Mouse (Mus musculus): ENCODE measurements at regions not wholly inside any gene's neighbourhood (a gene's known extent, or its start where the extent isn't known, plus 50 kb on each side); places are given as distances from the start of the nearest gene placed in this dataset.

DNA sequence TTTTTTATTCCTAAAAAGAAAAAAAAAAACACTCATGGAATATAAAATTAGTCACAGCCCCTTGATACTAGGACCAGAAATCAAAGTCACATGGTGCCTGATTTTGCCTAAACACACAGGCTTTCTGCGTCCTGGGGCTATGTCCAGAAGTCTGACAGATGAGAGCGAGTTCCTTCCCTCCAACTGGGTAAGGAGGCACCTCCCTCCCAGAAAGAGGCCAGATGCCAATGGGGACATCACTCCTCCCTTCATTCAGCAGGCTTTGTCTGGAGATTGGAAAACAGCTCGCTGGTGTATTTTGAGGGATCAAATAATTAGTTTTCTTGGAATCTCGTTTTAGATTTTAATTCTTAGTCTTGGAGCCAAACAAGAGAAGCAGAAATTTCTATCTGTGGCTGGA is 130.9 kb downstream of the H2al1j start:
- 55% methylated on average over 4 of the region's 4 CpGs for WGBS (ENCODE audit: insufficient replicate concordance)
- H3K36me3 ChIP-seq (ENCODE audit: control insufficient read depth, insufficient read depth, low read length), result no peaks in the 10 kb centered on the region
- no peaks in the 10 kb centered on the region for H3K4me1 ChIP-seq (ENCODE audit: control insufficient read depth, insufficient read depth, low read length)
- no peaks in the 10 kb centered on the region; the same call in 1 of the 2 replicates for H3K27me3 ChIP-seq (ENCODE audit: control insufficient read depth, insufficient read depth, low read length)
- no peak for ATAC-seq (replicated peaks; ENCODE audit: insufficient number of reproducible peaks, low FRiP score, low TSS enrichment)
- H3K9ac ChIP-seq (ENCODE audit: low read depth, low read length), result no peak overlapping the region
- H3K9me3 ChIP-seq (replicated peaks; ENCODE audit: control insufficient read depth, low read length), result no peaks in the 10 kb centered on the region
- no peak overlapping the region for H3K4me3 ChIP-seq (ENCODE audit: low read depth, low read length)
- H3K4me2 ChIP-seq, result no peak overlapping the region
- H3K27ac ChIP-seq (ENCODE audit: low read depth, low read length), result no peak overlapping the region

GRCm38 (mm10) chrX:11463955-11464511 is 136.4 kb downstream of the H2al1j start:
- H3K27me3 ChIP-seq (ENCODE audit: control insufficient read depth, insufficient read depth, low read length), result no peaks in the 10 kb centered on the region
- no peak overlapping the region for H3K4me3 ChIP-seq (ENCODE audit: low read depth, low read length)
- no peaks in the 10 kb centered on the region for H3K36me3 ChIP-seq (ENCODE audit: control insufficient read depth, insufficient read depth, low read length)
- no peak overlapping the region for H3K9ac ChIP-seq (ENCODE audit: low read depth, low read length)
- 33% methylated on average over 3 of the region's 3 CpGs for WGBS (ENCODE audit: insufficient replicate concordance)
- H3K4me1 ChIP-seq (ENCODE audit: control insufficient read depth, insufficient read depth, low read length), result no peaks in the 10 kb centered on the region; the same call in 1 of the 2 replicates
- H3K9me3 ChIP-seq (replicated peaks; ENCODE audit: control insufficient read depth, low read length), result no peaks in the 10 kb centered on the region
- H3K4me2 ChIP-seq, result no peak overlapping the region
- H3K27ac ChIP-seq (ENCODE audit: low read depth, low read length), result no peak overlapping the region
- no peak for ATAC-seq (replicated peaks; ENCODE audit: insufficient number of reproducible peaks, low FRiP score, low TSS enrichment)

- Histone ChIP-seq H3K36me3 (ENCODE audit: control insufficient read depth, insufficient read depth, low read length) (no peaks in the 10 kb centered on the region), H3K9me3 (replicated peaks; ENCODE audit: control insufficient read depth, low read length) (no peaks in the 10 kb centered on the region), H3K4me1 (ENCODE audit: control insufficient read depth, insufficient read depth, low read length) (no peaks in the 10 kb centered on the region; the same call in 1 of the 2 replicates), H3K27me3 (ENCODE audit: control insufficient read depth, insufficient read depth, low read length) (no peaks in the 10 kb centered on the region), H3K4me2 (no peak overlapping the region), H3K9ac (ENCODE audit: low read depth, low read length) (no peak overlapping the region), H3K27ac (ENCODE audit: low read depth, low read length) (no peak overlapping the region), H3K4me3 (ENCODE audit: low read depth, low read length) (no peak overlapping the region)
- 82% methylated on average over 4 of the region's 4 CpGs for WGBS (ENCODE audit: insufficient replicate concordance)
- no peak for ATAC-seq (replicated peaks; ENCODE audit: insufficient number of reproducible peaks, low FRiP score, low TSS enrichment)
Measured at GRCm38 (mm10) chrX:11466191-11466590, 138.6 kb downstream of the H2al1j start.

DNA sequence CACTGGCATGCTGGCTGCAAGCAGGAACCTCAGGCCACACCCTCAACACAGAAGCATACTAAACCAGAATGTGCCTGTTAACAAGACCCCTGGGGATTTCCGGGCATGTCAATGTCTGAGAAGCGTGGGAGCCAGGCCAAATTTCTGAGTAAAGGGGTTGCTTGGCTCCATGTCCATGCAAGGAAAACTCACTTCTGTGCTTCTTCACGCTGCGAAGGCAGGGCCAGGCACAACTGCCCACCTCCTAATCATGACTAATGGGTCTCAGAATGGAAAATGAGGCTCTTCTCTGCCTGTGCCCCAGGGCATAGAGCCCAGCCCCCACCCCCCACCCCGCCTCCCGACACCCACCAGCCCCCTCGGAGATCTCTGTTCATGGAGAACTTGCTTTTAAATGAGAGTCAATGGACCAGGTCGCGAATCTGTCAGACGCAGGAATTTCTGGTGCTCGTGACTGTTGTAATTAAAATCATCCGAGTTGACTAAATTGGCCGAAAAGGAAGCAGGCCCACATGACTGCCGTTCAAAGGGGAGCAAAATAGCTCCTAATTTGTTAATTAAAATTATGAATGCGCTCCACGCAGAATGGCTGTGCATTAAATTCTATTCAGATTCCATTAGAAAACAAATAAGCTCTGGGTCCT is 152.2 kb downstream of the H2al1j start:
- Histone ChIP-seq H3K9me3 (replicated peaks; ENCODE audit: control insufficient read depth, low read length) (no peaks in the 10 kb centered on the region), H3K36me3 (ENCODE audit: control insufficient read depth, insufficient read depth, low read length) (no peaks in the 10 kb centered on the region), H3K27me3 (ENCODE audit: control insufficient read depth, insufficient read depth, low read length) (peaks cover 7% of the 10 kb centered on the region), H3K4me3 (ENCODE audit: low read depth, low read length) (no peak overlapping the region), H3K27ac (ENCODE audit: low read depth, low read length) (no peak overlapping the region), H3K9ac (ENCODE audit: low read depth, low read length) (no peak overlapping the region), H3K4me1 (ENCODE audit: control insufficient read depth, insufficient read depth, low read length) (no peaks in the 10 kb centered on the region), H3K4me2 (no peak overlapping the region)
- 70% methylated on average over 16 of the region's 16 CpGs for WGBS (ENCODE audit: insufficient replicate concordance)
- no peak for ATAC-seq (replicated peaks; ENCODE audit: insufficient number of reproducible peaks, low FRiP score, low TSS enrichment)

DNA sequence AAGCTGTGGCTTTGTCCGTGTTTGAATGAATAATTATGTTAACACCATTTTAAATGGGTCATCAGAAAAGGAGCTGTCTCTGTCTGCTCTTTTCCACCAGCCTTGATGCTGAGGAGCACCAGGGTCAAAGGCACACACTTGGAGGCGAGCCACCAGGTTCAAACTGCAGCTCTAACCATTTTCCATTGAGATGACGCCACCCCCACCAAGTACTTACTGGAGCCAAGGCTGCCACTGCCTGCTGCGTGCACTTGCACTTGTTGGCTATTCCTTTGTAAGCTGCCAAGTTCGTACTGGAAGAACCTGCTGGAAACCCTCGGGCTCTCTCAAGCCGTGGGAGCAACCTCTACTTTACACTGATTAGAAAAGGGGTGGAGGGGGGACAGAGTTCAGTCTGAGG is 154.5 kb downstream of the H2al1j start:
- no peaks in the 10 kb centered on the region for H3K9me3 ChIP-seq (replicated peaks; ENCODE audit: control insufficient read depth, low read length)
- H3K36me3 ChIP-seq (ENCODE audit: control insufficient read depth, insufficient read depth, low read length), result no peaks in the 10 kb centered on the region
- H3K4me2 ChIP-seq, result no peak overlapping the region
- no peak overlapping the region for H3K4me3 ChIP-seq (ENCODE audit: low read depth, low read length)
- H3K4me1 ChIP-seq (ENCODE audit: control insufficient read depth, insufficient read depth, low read length), result no peaks in the 10 kb centered on the region
- ATAC-seq (replicated peaks; ENCODE audit: insufficient number of reproducible peaks, low FRiP score, low TSS enrichment), result no peak
- peaks cover 7% of the 10 kb centered on the region for H3K27me3 ChIP-seq (ENCODE audit: control insufficient read depth, insufficient read depth, low read length)
- no peak overlapping the region for H3K9ac ChIP-seq (ENCODE audit: low read depth, low read length)
- 69% methylated on average over 7 of the region's 7 CpGs for WGBS (ENCODE audit: insufficient replicate concordance)
- H3K27ac ChIP-seq (ENCODE audit: low read depth, low read length), result no peak overlapping the region

DNA sequence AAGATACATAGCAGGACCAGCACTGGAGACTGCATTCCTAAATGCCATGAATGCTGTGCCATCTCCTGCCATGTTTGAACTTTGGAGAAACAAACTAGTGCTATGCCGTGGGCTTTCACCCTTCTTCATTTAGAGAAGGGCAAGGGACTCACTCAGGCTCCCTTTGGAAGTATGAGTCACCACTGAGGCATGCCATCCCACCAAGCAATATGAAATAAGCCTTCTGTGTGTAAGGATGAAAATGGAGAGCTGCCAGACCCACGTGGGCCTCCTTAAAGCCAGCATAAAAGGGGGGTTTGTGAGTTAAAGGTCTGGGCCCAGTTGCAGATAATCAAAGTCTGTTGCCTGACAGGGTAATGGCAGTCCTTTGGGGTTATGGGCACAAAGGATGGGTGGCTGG is 159.0 kb downstream of the H2al1j start:
- peaks cover 11% of the 10 kb centered on the region for H3K27me3 ChIP-seq (ENCODE audit: control insufficient read depth, insufficient read depth, low read length)
- H3K9me3 ChIP-seq (replicated peaks; ENCODE audit: control insufficient read depth, low read length), result no peaks in the 10 kb centered on the region
- no peaks in the 10 kb centered on the region for H3K36me3 ChIP-seq (ENCODE audit: control insufficient read depth, insufficient read depth, low read length)
- ATAC-seq (replicated peaks; ENCODE audit: insufficient number of reproducible peaks, low FRiP score, low TSS enrichment), result no peak
- WGBS (ENCODE audit: insufficient replicate concordance), result 45% methylated on average over 2 of the region's 2 CpGs
- no peaks in the 10 kb centered on the region for H3K4me1 ChIP-seq (ENCODE audit: control insufficient read depth, insufficient read depth, low read length)
- H3K27ac ChIP-seq (ENCODE audit: low read depth, low read length), result no peak overlapping the region
- no peak overlapping the region for H3K4me3 ChIP-seq (ENCODE audit: low read depth, low read length)
- H3K9ac ChIP-seq (ENCODE audit: low read depth, low read length), result no peak overlapping the region
- no peak overlapping the region for H3K4me2 ChIP-seq

- Histone ChIP-seq H3K9me3 (replicated peaks; ENCODE audit: control insufficient read depth, low read length) (no peaks in the 10 kb centered on the region), H3K36me3 (ENCODE audit: control insufficient read depth, insufficient read depth, low read length) (no peaks in the 10 kb centered on the region), H3K27me3 (ENCODE audit: control insufficient read depth, insufficient read depth, low read length) (peaks cover 8% of the 10 kb centered on the region; the same call in 1 of the 2 replicates), H3K4me3 (ENCODE audit: low read depth, low read length) (no peak overlapping the region), H3K4me2 (no peak overlapping the region), H3K9ac (ENCODE audit: low read depth, low read length) (no peak overlapping the region), H3K4me1 (ENCODE audit: control insufficient read depth, insufficient read depth, low read length) (no peaks in the 10 kb centered on the region), H3K27ac (ENCODE audit: low read depth, low read length) (no peak overlapping the region)
- WGBS (ENCODE audit: insufficient replicate concordance), result 63% methylated on average over 5 of the region's 5 CpGs
- ATAC-seq (replicated peaks; ENCODE audit: insufficient number of reproducible peaks, low FRiP score, low TSS enrichment), result no peak
Measured at GRCm38 (mm10) chrX:11487876-11488275, 160.3 kb downstream of the H2al1j start.

DNA sequence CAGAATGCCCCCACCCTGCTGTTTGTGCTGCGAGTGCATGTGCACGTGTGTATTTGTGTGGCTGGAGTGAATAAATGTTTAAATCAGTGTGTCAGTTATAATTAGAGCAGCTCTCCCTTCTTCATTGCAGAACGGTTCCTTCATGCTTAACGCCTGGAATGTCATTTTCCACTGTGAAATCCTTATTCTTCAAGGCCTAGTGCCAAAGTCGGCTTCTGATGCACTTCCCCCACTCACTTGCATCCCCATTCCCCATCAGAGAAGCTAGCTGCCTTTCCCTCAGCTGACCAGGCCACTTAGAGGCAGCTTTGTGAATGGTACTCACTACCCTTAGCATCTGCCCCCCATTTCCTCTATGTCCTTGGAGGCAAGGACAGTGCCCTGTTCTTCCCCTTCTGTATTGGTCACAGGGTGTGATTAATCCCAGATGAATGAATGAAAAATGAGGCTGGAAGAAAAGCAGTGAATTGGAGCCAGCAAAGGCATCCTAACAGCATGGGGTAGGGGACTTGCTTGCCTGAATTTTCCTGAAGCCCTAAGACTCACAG is 162.6 kb downstream of the H2al1j start:
- ATAC-seq (replicated peaks; ENCODE audit: insufficient number of reproducible peaks, low FRiP score, low TSS enrichment), result no peak
- Histone ChIP-seq H3K4me1 (ENCODE audit: control insufficient read depth, insufficient read depth, low read length) (no peaks in the 10 kb centered on the region), H3K36me3 (ENCODE audit: control insufficient read depth, insufficient read depth, low read length) (no peaks in the 10 kb centered on the region), H3K9me3 (replicated peaks; ENCODE audit: control insufficient read depth, low read length) (no peaks in the 10 kb centered on the region), H3K27ac (ENCODE audit: low read depth, low read length) (no peak overlapping the region), H3K4me3 (ENCODE audit: low read depth, low read length) (no peak overlapping the region), H3K27me3 (ENCODE audit: control insufficient read depth, insufficient read depth, low read length) (peaks cover 6% of the 10 kb centered on the region; the same call in 1 of the 2 replicates), H3K4me2 (no peak overlapping the region), H3K9ac (ENCODE audit: low read depth, low read length) (no peak overlapping the region)
- WGBS (ENCODE audit: insufficient replicate concordance), result 60% methylated on average over 5 of the region's 5 CpGs

GRCm38 (mm10) chrX:11491235-11491634 is 163.6 kb downstream of the H2al1j start:
- Histone ChIP-seq H3K4me3 (ENCODE audit: low read depth, low read length) (no peak overlapping the region), H3K9ac (ENCODE audit: low read depth, low read length) (no peak overlapping the region), H3K27me3 (ENCODE audit: control insufficient read depth, insufficient read depth, low read length) (peaks cover 6% of the 10 kb centered on the region; the same call in 1 of the 2 replicates), H3K4me1 (ENCODE audit: control insufficient read depth, insufficient read depth, low read length) (no peaks in the 10 kb centered on the region), H3K4me2 (no peak overlapping the region), H3K9me3 (replicated peaks; ENCODE audit: control insufficient read depth, low read length) (no peaks in the 10 kb centered on the region), H3K27ac (ENCODE audit: low read depth, low read length) (no peak overlapping the region), H3K36me3 (ENCODE audit: control insufficient read depth, insufficient read depth, low read length) (no peaks in the 10 kb centered on the region)
- WGBS (ENCODE audit: insufficient replicate concordance), result 30% methylated on average over 5 of the region's 5 CpGs
- ATAC-seq (replicated peaks; ENCODE audit: insufficient number of reproducible peaks, low FRiP score, low TSS enrichment), result no peak
